Mouse (Mus musculus) neural tube, embryonic 15.5 days (tissue): ENCODE data around the gene Cdk18. TPM values are rescaled to one million over a fixed set of nuclear protein-coding genes. Genes with fewer than 3 reads are reported as not detected.

Source experiments
- ATAC-seq: fragments of 200-750 bp; cut with Nextera tagmentation; 2 replicates; pipeline ENCODE4 v1.8.0; 2017; ENCODE audit warnings: mild to moderate bottlenecking, moderate TSS enrichment, moderate library complexity; ENCODE audit not compliant: low FRiP score
- H3K27ac ChIP-seq: fragments of 300-500 bp; sonication (generic); replicated peaks from 2 replicates; pipeline ENCODE4 v1.5.1; 2015; ENCODE audit warnings: mild to moderate bottlenecking, inconsistent platforms
- H3K27me3 ChIP-seq: fragments of 300-500 bp; sonication (generic); replicated peaks from 2 replicates; pipeline ENCODE4 v1.6.1; 2015; ENCODE audit warnings: inconsistent platforms
- H3K36me3 ChIP-seq: fragments of 300-500 bp; sonication (generic); 2 replicates; pipeline ENCODE4 v1.6.1; 2015; ENCODE audit warnings: inconsistent platforms
- H3K4me1 ChIP-seq: fragments of 300-500 bp; sonication (generic); 2 replicates; pipeline ENCODE4 v1.6.1; 2015; ENCODE audit warnings: inconsistent platforms
- H3K4me2 ChIP-seq: fragments of 300-500 bp; sonication (generic); 2 replicates; pipeline ENCODE4 v1.6.1; 2015; ENCODE audit warnings: inconsistent platforms, mild to moderate bottlenecking, moderate library complexity
- H3K4me3 ChIP-seq: fragments of 300-500 bp; sonication (generic); replicated peaks from 2 replicates; pipeline ENCODE4 v1.5.1; 2015; ENCODE audit warnings: mild to moderate bottlenecking, inconsistent platforms
- H3K9ac ChIP-seq: fragments of 300-500 bp; sonication (generic); replicated peaks from 2 replicates; pipeline ENCODE4 v1.6.1; 2015; ENCODE audit warnings: mild to moderate bottlenecking, inconsistent platforms
- H3K9me3 ChIP-seq: fragments of 300-500 bp; sonication (generic); replicated peaks from 2 replicates; pipeline ENCODE4 v1.6.1; 2016; ENCODE audit warnings: inconsistent platforms
- WGBS: fragments of 180-500 bp; shearing (Covaris S2); methylation state at CpG from one replicate; pipeline ENCODE4 v1.1.7; 2015; ENCODE audit warnings: mixed read lengths; 5-methylcytosine and 5-hydroxymethylcytosine counted together
- polyA plus RNA-seq: library from polyadenylated mRNA; unstranded; fragments of >200 nt; fragmentation: Nextera tagmentation; extraction: Ambion mirVana; gene quantifications from 2 replicates; pipeline ENCODE4 v1.2.1, GENCODE M21; 2015

The Cdk18 gene
- polyA plus RNA-seq, 1 experiment from 2014 or later, result 0.68 TPM

- Histone ChIP-seq H3K36me3 (no peaks in the 10 kb centered on the region), H3K4me1 (peaks cover 12% of the 10 kb centered on the region), H3K4me2 (no peak overlapping the region), H3K27me3 (no peaks in the 10 kb centered on the region), H3K9ac (no peak overlapping the region), H3K27ac (no peak overlapping the region), H3K4me3 (no peak overlapping the region), H3K9me3 (no peaks in the 10 kb centered on the region)
- no peak for ATAC-seq
- WGBS, result 91% methylated on average over 8 of the region's 8 CpGs
Observed at GRCm38 (mm10) chr1:132145973-132146685, 6.6 kb upstream of the Cdk18 start.

GRCm38 (mm10) chr1:132144837-132145236 lies 5.4 kb upstream of the Cdk18 start:
- 0 out of 2 replicates have a peak, but pooled peaks cover 3% of the 10 kb centered on the region for H3K27me3 ChIP-seq
- no peak overlapping the region for H3K4me2 ChIP-seq
- H3K36me3 ChIP-seq, result no peaks in the 10 kb centered on the region
- H3K4me1 ChIP-seq, result peaks cover 14% of the 10 kb centered on the region
- ATAC-seq, result no peak
- H3K9me3 ChIP-seq, result no peaks in the 10 kb centered on the region
- H3K27ac ChIP-seq, result no peak overlapping the region
- H3K9ac ChIP-seq, result no peak overlapping the region
- no peak overlapping the region for H3K4me3 ChIP-seq
- 70% methylated on average over 3 of the region's 3 CpGs for WGBS

- 0 out of 2 replicates have a peak overlapping the region, but pooled peaks have one; percentile 18 for H3K27ac ChIP-seq
- no peak overlapping the region for H3K4me3 ChIP-seq
- H3K4me1 ChIP-seq, result peaks cover 20% of the 10 kb centered on the region
- no peak overlapping the region for H3K9ac ChIP-seq
- 0 out of 2 replicates have a peak, but pooled peaks cover 3% of the 10 kb centered on the region for H3K27me3 ChIP-seq
- H3K36me3 ChIP-seq, result no peaks in the 10 kb centered on the region
- WGBS, result 18% methylated on average over 2 of the region's 2 CpGs
- ATAC-seq, result peak; percentile 65; the same call in 1 of the 2 replicates
- H3K4me2 ChIP-seq, result no peak overlapping the region
- H3K9me3 ChIP-seq, result no peaks in the 10 kb centered on the region
Observed at GRCm38 (mm10) chr1:132144223-132144622, 4.7 kb upstream of the Cdk18 start.

GRCm38 (mm10) chr1:132143730-132144129 lies 4.2 kb upstream of the Cdk18 start:
- Histone ChIP-seq H3K27me3 (peaks cover 7% of the 10 kb centered on the region), H3K9me3 (no peaks in the 10 kb centered on the region), H3K9ac (no peak overlapping the region; the same call in 1 of the 2 replicates), H3K4me2 (no peak overlapping the region), H3K4me3 (no peak overlapping the region), H3K36me3 (no peaks in the 10 kb centered on the region), H3K4me1 (peaks cover 25% of the 10 kb centered on the region), H3K27ac (no peak overlapping the region)
- 71% methylated on average over 4 of the region's 4 CpGs for WGBS
- no peak for ATAC-seq

- H3K27ac ChIP-seq, result no peak overlapping the region
- no peak overlapping the region for H3K4me2 ChIP-seq
- H3K36me3 ChIP-seq, result no peaks in the 10 kb centered on the region
- no peaks in the 10 kb centered on the region for H3K9me3 ChIP-seq
- no peak for ATAC-seq
- H3K9ac ChIP-seq, result no peak overlapping the region
- H3K4me3 ChIP-seq, result no peak overlapping the region
- peaks cover 28% of the 10 kb centered on the region for H3K4me1 ChIP-seq
- 74% methylated on average over 5 of the region's 5 CpGs for WGBS
- peaks cover 13% of the 10 kb centered on the region for H3K27me3 ChIP-seq
Observed at GRCm38 (mm10) chr1:132143079-132143478, 3.6 kb upstream of the Cdk18 start.

GRCm38 (mm10) chr1:132141753-132142152 lies 2.3 kb upstream of the Cdk18 start:
- H3K27ac ChIP-seq, result no peak overlapping the region
- H3K36me3 ChIP-seq, result no peaks in the 10 kb centered on the region
- no peak overlapping the region for H3K4me2 ChIP-seq
- 71% methylated on average over 13 of the region's 13 CpGs for WGBS
- peaks cover 19% of the 10 kb centered on the region for H3K27me3 ChIP-seq
- H3K9ac ChIP-seq, result no peak overlapping the region
- H3K9me3 ChIP-seq, result no peaks in the 10 kb centered on the region
- ATAC-seq, result no peak
- no peak overlapping the region for H3K4me3 ChIP-seq
- H3K4me1 ChIP-seq, result peaks cover 28% of the 10 kb centered on the region

- no peak overlapping the region for H3K4me3 ChIP-seq
- H3K4me2 ChIP-seq, result no peak overlapping the region
- 57% methylated on average over 2 of the region's 2 CpGs for WGBS
- H3K9ac ChIP-seq, result no peak overlapping the region
- peaks cover 19% of the 10 kb centered on the region for H3K27me3 ChIP-seq
- H3K27ac ChIP-seq, result no peak overlapping the region
- H3K4me1 ChIP-seq, result peaks cover 28% of the 10 kb centered on the region
- H3K36me3 ChIP-seq, result no peaks in the 10 kb centered on the region
- H3K9me3 ChIP-seq, result no peaks in the 10 kb centered on the region
- ATAC-seq, result no peak
Observed at GRCm38 (mm10) chr1:132141166-132141565, 1.7 kb upstream of the Cdk18 start.

- WGBS, result 77% methylated on average over 4 of the region's 4 CpGs
- H3K4me1 ChIP-seq, result peaks cover 28% of the 10 kb centered on the region
- ATAC-seq, result no peak
- H3K4me3 ChIP-seq, result no peak overlapping the region
- H3K36me3 ChIP-seq, result no peaks in the 10 kb centered on the region
- peaks cover 19% of the 10 kb centered on the region for H3K27me3 ChIP-seq
- no peak overlapping the region for H3K4me2 ChIP-seq
- H3K9me3 ChIP-seq, result no peaks in the 10 kb centered on the region
- H3K9ac ChIP-seq, result no peak overlapping the region
- H3K27ac ChIP-seq, result no peak overlapping the region
Observed at GRCm38 (mm10) chr1:132140574-132140973, 1.1 kb upstream of the Cdk18 start.

GRCm38 (mm10) chr1:132140171-132140570 lies 687 bp upstream of the Cdk18 start:
- Histone ChIP-seq H3K4me2 (no peak overlapping the region), H3K36me3 (no peaks in the 10 kb centered on the region), H3K9me3 (no peaks in the 10 kb centered on the region), H3K4me1 (peaks cover 28% of the 10 kb centered on the region), H3K27me3 (peaks cover 19% of the 10 kb centered on the region), H3K27ac (no peak overlapping the region), H3K4me3 (no peak overlapping the region), H3K9ac (no peak overlapping the region)
- WGBS, result 67% methylated on average over 10 of the region's 10 CpGs
- ATAC-seq, result no peak

- no peaks in the 10 kb centered on the region for H3K9me3 ChIP-seq
Observed at GRCm38 (mm10) chr1:132138576-132139415, 688 bp downstream of the Cdk18 start.

GRCm38 (mm10) chr1:132137935-132138575 lies 1.4 kb downstream of the Cdk18 start:
- no peak overlapping the region for H3K9ac ChIP-seq
- no peak overlapping the region for H3K27ac ChIP-seq
- H3K9me3 ChIP-seq, result no peaks in the 10 kb centered on the region
- no peak for ATAC-seq
- H3K36me3 ChIP-seq, result no peaks in the 10 kb centered on the region
- WGBS, result 60% methylated on average over 9 of the region's 9 CpGs
- H3K4me3 ChIP-seq, result no peak overlapping the region
- H3K27me3 ChIP-seq, result peaks cover 19% of the 10 kb centered on the region
- peaks cover 16% of the 10 kb centered on the region for H3K4me1 ChIP-seq
- peak overlapping the region; percentile 97 for H3K4me2 ChIP-seq

More at GRCm38 (mm10) chr1:132138576-132139415, 688 bp downstream of the Cdk18 start:
- Histone ChIP-seq H3K4me1 (peaks cover 20% of the 10 kb centered on the region), H3K9ac (peak overlapping the region; percentile 62), H3K27me3 (peaks cover 19% of the 10 kb centered on the region), H3K36me3 (no peaks in the 10 kb centered on the region), H3K4me2 (peak overlapping the region; percentile 97), H3K27ac (no peak overlapping the region), H3K4me3 (peak overlapping the region; percentile 49)
- WGBS, result 6% methylated on average over 35 of the region's 35 CpGs
- ATAC-seq, result no peak
